Mouse (Mus musculus): ENCODE measurements around the gene Muc20. TPM values are rescaled to one million over a fixed set of nuclear protein-coding genes. Genes with fewer than 3 reads are reported as not detected.

Muc20 gene
- polyA plus RNA-seq, 1 experiment from 2014 or later, result not detected

- Histone ChIP-seq H3K79me2 (ENCODE audit: inconsistent target) (no peaks in the 10 kb centered on the region), H3K4me3 (ENCODE audit: inconsistent target) (no peak overlapping the region), H3K27ac (no peak overlapping the region), H3K36me3 (ENCODE audit: inconsistent target) (no peaks in the 10 kb centered on the region)
- WGBS (ENCODE audit: missing documents), result 6% methylated on average over 9 of the region's 9 CpGs
These were observed 15.7 kb upstream of the Muc20 start for GRCm38 (mm10) chr16:32812888-32813361.

- no peak within 1 kb of the TSS for H3K27ac ChIP-seq
- no peaks in the 10 kb centered on the region for H3K79me2 ChIP-seq (ENCODE audit: inconsistent target)
- no peaks in the 10 kb centered on the region for H3K36me3 ChIP-seq (ENCODE audit: inconsistent target)
- 91% methylated on average over 4 of the region's 4 CpGs for whole genome bisulfite sequencing (ENCODE audit: missing documents)
- no peak within 1 kb of the TSS for H3K4me3 ChIP-seq (ENCODE audit: inconsistent target)
These were observed 13.1 kb upstream of the Muc20 start, which contains the start of gene Smbd1 for GRCm38 (mm10) chr16:32810321-32810720. Smbd1 (minus strand) TSS chr16:32810477.

GRCm38 (mm10) chr16:32807408-32808185 lies 10.4 kb upstream of the Muc20 start:
- WGBS (ENCODE audit: missing documents), result 48% methylated on average over 8 of the region's 8 CpGs
- Histone ChIP-seq H3K36me3 (ENCODE audit: inconsistent target) (no peaks in the 10 kb centered on the region), H3K4me3 (ENCODE audit: inconsistent target) (no peak overlapping the region), H3K79me2 (ENCODE audit: inconsistent target) (no peaks in the 10 kb centered on the region), H3K27ac (no peak overlapping the region)

GRCm38 (mm10) chr16:32805151-32805550 lies 7.9 kb upstream of the Muc20 start:
- Histone ChIP-seq H3K4me3 (ENCODE audit: inconsistent target) (no peak overlapping the region), H3K27ac (no peak overlapping the region), H3K79me2 (ENCODE audit: inconsistent target) (no peaks in the 10 kb centered on the region), H3K36me3 (ENCODE audit: inconsistent target) (no peaks in the 10 kb centered on the region)
- 61% methylated on average over 7 of the region's 7 CpGs for WGBS (ENCODE audit: missing documents)

GRCm38 (mm10) chr16:32803901-32804300 lies 6.7 kb upstream of the Muc20 start:
- Histone ChIP-seq H3K79me2 (ENCODE audit: inconsistent target) (no peaks in the 10 kb centered on the region), H3K36me3 (ENCODE audit: inconsistent target) (no peaks in the 10 kb centered on the region), H3K27ac (no peak overlapping the region), H3K4me3 (ENCODE audit: inconsistent target) (no peak overlapping the region)
- 48% methylated on average over 5 of the region's 5 CpGs for WGBS (ENCODE audit: missing documents)

- H3K27ac ChIP-seq, result no peak overlapping the region
- no peak overlapping the region for H3K4me3 ChIP-seq (ENCODE audit: inconsistent target)
- H3K79me2 ChIP-seq (ENCODE audit: inconsistent target), result no peaks in the 10 kb centered on the region
- H3K36me3 ChIP-seq (ENCODE audit: inconsistent target), result no peaks in the 10 kb centered on the region
- WGBS (ENCODE audit: missing documents), result 42% methylated on average over 6 of the region's 6 CpGs
These were observed 6.1 kb upstream of the Muc20 start for GRCm38 (mm10) chr16:32803252-32803853.

- Histone ChIP-seq H3K36me3 (ENCODE audit: inconsistent target) (no peaks in the 10 kb centered on the region), H3K4me3 (ENCODE audit: inconsistent target) (no peak overlapping the region), H3K79me2 (ENCODE audit: inconsistent target) (no peaks in the 10 kb centered on the region), H3K27ac (no peak overlapping the region)
- 89% methylated on average over 9 of the region's 14 CpGs for WGBS (ENCODE audit: missing documents)
These were observed 384 bp downstream of the Muc20 start for GRCm38 (mm10) chr16:32796676-32797425.

GRCm38 (mm10) chr16:32795177-32795576 lies 2.1 kb downstream of the Muc20 start:
- 75% methylated on average over 1 of the region's 1 CpGs for WGBS (ENCODE audit: missing documents)
- Histone ChIP-seq H3K79me2 (ENCODE audit: inconsistent target) (no peaks in the 10 kb centered on the region), H3K27ac (no peak overlapping the region), H3K4me3 (ENCODE audit: inconsistent target) (no peak overlapping the region), H3K36me3 (ENCODE audit: inconsistent target) (no peaks in the 10 kb centered on the region)

- Histone ChIP-seq H3K4me3 (ENCODE audit: inconsistent target) (no peak overlapping the region), H3K79me2 (ENCODE audit: inconsistent target) (no peaks in the 10 kb centered on the region), H3K36me3 (ENCODE audit: inconsistent target) (no peaks in the 10 kb centered on the region), H3K27ac (no peak overlapping the region)
- WGBS (ENCODE audit: missing documents), result 81% methylated on average over 5 of the region's 5 CpGs
These were observed 7.2 kb downstream of the Muc20 start for GRCm38 (mm10) chr16:32790056-32790455.

- 89% methylated on average over 13 of the region's 13 CpGs for WGBS (ENCODE audit: missing documents)
- Histone ChIP-seq H3K4me3 (ENCODE audit: inconsistent target) (no peak overlapping the region), H3K79me2 (ENCODE audit: inconsistent target) (no peaks in the 10 kb centered on the region), H3K27ac (no peak overlapping the region), H3K36me3 (ENCODE audit: inconsistent target) (no peaks in the 10 kb centered on the region)
These were observed 12.4 kb downstream of the Muc20 start for GRCm38 (mm10) chr16:32784840-32785239.

- no peak overlapping the region for H3K4me3 ChIP-seq (ENCODE audit: inconsistent target)
- H3K27ac ChIP-seq, result no peak overlapping the region
- no peaks in the 10 kb centered on the region for H3K79me2 ChIP-seq (ENCODE audit: inconsistent target)
- 74% methylated on average over 5 of the region's 5 CpGs for WGBS (ENCODE audit: missing documents)
- H3K36me3 ChIP-seq (ENCODE audit: inconsistent target), result no peaks in the 10 kb centered on the region
These were observed 13.7 kb downstream of the Muc20 start for GRCm38 (mm10) chr16:32783324-32784062.

- Histone ChIP-seq H3K27ac (no peak overlapping the region), H3K36me3 (ENCODE audit: inconsistent target) (no peaks in the 10 kb centered on the region), H3K4me3 (ENCODE audit: inconsistent target) (no peak overlapping the region), H3K79me2 (ENCODE audit: inconsistent target) (no peaks in the 10 kb centered on the region)
- WGBS (ENCODE audit: missing documents), result 88% methylated on average over 8 of the region's 8 CpGs
These were observed 18.3 kb downstream of the Muc20 start for GRCm38 (mm10) chr16:32778956-32779355.

GRCm38 (mm10) chr16:32776676-32777075 lies 20.6 kb downstream of the Muc20 start:
- 40% methylated on average over 10 of the region's 10 CpGs for WGBS (ENCODE audit: missing documents)
- no peaks in the 10 kb centered on the region for H3K79me2 ChIP-seq (ENCODE audit: inconsistent target)
- H3K4me3 ChIP-seq (ENCODE audit: inconsistent target), result no peak overlapping the region
- no peak overlapping the region for H3K27ac ChIP-seq
- H3K36me3 ChIP-seq (ENCODE audit: inconsistent target), result no peaks in the 10 kb centered on the region

GRCm38 (mm10) chr16:32766904-32767303 lies 30.3 kb downstream of the Muc20 start:
- H3K36me3 ChIP-seq (ENCODE audit: inconsistent target), result no peaks in the 10 kb centered on the region
- H3K4me3 ChIP-seq (ENCODE audit: inconsistent target), result no peak overlapping the region
- H3K79me2 ChIP-seq (ENCODE audit: inconsistent target), result no peaks in the 10 kb centered on the region
- WGBS (ENCODE audit: missing documents), result 92% methylated on average over 7 of the region's 7 CpGs
- no peak overlapping the region for H3K27ac ChIP-seq

Data from macrophage (primary cell).